Mouse (Mus musculus): Measurements from ENCODE around the gene Stmn1. TPM values are rescaled to one million over a fixed set of nuclear protein-coding genes. Genes with fewer than 3 reads are reported as not detected.
A peak's percentile ranks its signal among the peaks of the same experiment; 100 is the strongest.

Gene Stmn1
- polyA plus RNA-seq, 1 experiment from 2014 or later = 570 TPM

Small RNA genes within 50 kb of the gene (microRNA-seq; reads per million reads assigned to microRNA genes)
- 7.0 reads per million, percentile 15 among the genes with 10 or more reads in this experiment for gene Gm23634

Other genes with a start within 250 kb of the Stmn1 start
- not detected in 2 replicates for gene Catsper4, start 240.9 kb upstream of the Stmn1 start, polyA plus RNA-seq (2016; fragmentation: Nextera tagmentation; extraction: Ambion mirVana)
- gene Cnksr1, start 229.9 kb upstream of the Stmn1 start, polyA plus RNA-seq (2016; fragmentation: Nextera tagmentation; extraction: Ambion mirVana) = 0.19 TPM in 1 of 2 replicates, not detected in the other
- gene E130218I03Rik, start 224.7 kb upstream of the Stmn1 start, polyA plus RNA-seq (2016; fragmentation: Nextera tagmentation; extraction: Ambion mirVana) = 0.30 and 0.48 TPM in 2 replicates
- 15.7 and 16.5 TPM in 2 replicates for gene Zfp593, start 222.7 kb upstream of the Stmn1 start, polyA plus RNA-seq (2016; fragmentation: Nextera tagmentation; extraction: Ambion mirVana)
- not detected in 2 replicates for gene Gm30191, start 221.4 kb upstream of the Stmn1 start, polyA plus RNA-seq (2016; fragmentation: Nextera tagmentation; extraction: Ambion mirVana)
- 1.5 and 1.8 TPM in 2 replicates for gene Grrp1, start 214.2 kb upstream of the Stmn1 start, polyA plus RNA-seq (2016; fragmentation: Nextera tagmentation; extraction: Ambion mirVana)
- gene Pdik1l, start 180.4 kb upstream of the Stmn1 start, polyA plus RNA-seq (2016; fragmentation: Nextera tagmentation; extraction: Ambion mirVana) = 14.9 and 16.4 TPM in 2 replicates
- 0.20 and 0.23 TPM in 2 replicates for gene Trim63, start 153.2 kb upstream of the Stmn1 start, polyA plus RNA-seq (2016; fragmentation: Nextera tagmentation; extraction: Ambion mirVana)
- not detected in 2 replicates for gene Slc30a2, start 125.1 kb upstream of the Stmn1 start, polyA plus RNA-seq (2016; fragmentation: Nextera tagmentation; extraction: Ambion mirVana)
- 0.25 and 0.36 TPM in 2 replicates for gene Extl1, start 84.5 kb upstream of the Stmn1 start, polyA plus RNA-seq (2016; fragmentation: Nextera tagmentation; extraction: Ambion mirVana)
- 4.7 and 5.2 TPM in 2 replicates for gene Pafah2, start 72.0 kb upstream of the Stmn1 start, polyA plus RNA-seq (2016; fragmentation: Nextera tagmentation; extraction: Ambion mirVana)
- 6.5 and 7.2 TPM in 2 replicates for gene Paqr7, start 28.4 kb downstream of the Stmn1 start, polyA plus RNA-seq (2016; fragmentation: Nextera tagmentation; extraction: Ambion mirVana)
- gene Aunip, start 42.7 kb downstream of the Stmn1 start, polyA plus RNA-seq (2016; fragmentation: Nextera tagmentation; extraction: Ambion mirVana) = 26.9 and 27.6 TPM in 2 replicates
- 69.3 and 72.1 TPM in 2 replicates for gene Mtfr1l, start 67.1 kb downstream of the Stmn1 start, polyA plus RNA-seq (2016; fragmentation: Nextera tagmentation; extraction: Ambion mirVana)
- 12.5 and 14.1 TPM in 2 replicates for gene Selenon, start 83.8 kb downstream of the Stmn1 start, polyA plus RNA-seq (2016; fragmentation: Nextera tagmentation; extraction: Ambion mirVana)
- 3.2 and 3.5 TPM in 2 replicates for gene Man1c1, start 236.0 kb downstream of the Stmn1 start, polyA plus RNA-seq (2016; fragmentation: Nextera tagmentation; extraction: Ambion mirVana)

Measured in liver, embryonic 12.5 days (tissue).